Mouse (Mus musculus) embryo, embryonic 11.5 days (tissue): ENCODE data around the gene Tmem191c.

ENCODE experiments used
- DNase-seq: peaks from one replicate; pipeline ENCODE4 v3.0.0-alpha.2; 2012; ENCODE audit warnings: low read depth, low spot score

The Tmem191c gene

DNA sequence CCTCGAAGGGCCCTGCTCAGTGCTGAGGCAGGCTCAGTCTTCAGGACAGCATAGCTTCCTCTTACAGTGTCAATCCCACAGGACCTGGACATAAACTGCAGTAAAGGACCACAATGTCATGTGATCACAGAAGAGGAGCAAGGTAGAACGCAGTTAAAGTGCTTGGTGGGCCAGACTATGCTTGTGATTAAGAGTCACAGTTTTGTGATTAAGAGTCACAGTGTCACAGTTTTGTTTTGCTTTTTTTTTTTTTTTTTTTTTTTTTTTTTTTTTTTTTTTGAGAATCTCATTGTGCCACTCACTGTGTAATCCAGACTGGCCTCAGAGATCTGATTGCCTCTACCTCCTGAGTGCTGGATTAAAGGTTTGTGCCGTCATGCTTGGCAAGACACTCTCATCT is 9.8 kb upstream of the Tmem191c start:
- DNase-seq: no peak

DNA sequence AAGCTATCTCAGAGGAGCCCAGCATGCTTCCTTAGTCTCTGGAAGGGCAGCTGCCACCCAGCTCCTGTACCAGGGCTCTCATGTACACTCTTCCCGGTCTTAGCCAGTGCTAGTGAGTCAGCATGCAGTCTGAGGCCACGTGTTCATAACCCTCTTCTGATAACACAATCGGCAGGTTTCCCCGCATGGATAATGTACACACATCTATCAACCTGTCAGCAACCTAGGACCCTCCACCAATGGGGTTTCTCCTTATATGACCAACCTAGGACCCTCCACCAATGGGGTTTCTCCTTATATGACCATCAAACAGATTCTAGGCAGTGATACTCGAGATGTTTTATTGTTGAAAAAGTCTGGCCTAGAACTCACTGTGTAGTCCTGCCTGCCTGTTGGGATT is 7.9 kb upstream of the Tmem191c start:
- no peak for DNase-seq

DNA sequence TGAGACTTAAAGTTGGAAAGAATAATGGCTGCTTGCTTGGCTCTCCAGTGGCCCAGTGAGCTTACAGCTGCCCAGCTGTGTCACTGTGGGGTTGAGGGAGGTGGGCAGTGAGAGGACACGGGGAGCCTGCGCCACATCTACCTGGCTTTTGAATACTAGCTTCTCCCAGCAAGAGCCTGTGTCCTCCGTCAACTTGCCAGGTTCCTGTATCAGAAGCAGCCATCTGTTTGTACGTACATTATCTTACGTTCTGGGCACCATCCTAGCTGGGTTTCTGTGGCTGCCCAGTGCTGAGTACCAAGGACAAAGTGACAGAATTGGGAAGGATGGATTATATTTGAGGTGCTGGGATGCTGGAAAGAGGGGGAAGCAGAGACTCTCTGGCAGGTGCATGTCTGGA is 6.0 kb upstream of the Tmem191c start:
- DNase-seq: no peak

DNA sequence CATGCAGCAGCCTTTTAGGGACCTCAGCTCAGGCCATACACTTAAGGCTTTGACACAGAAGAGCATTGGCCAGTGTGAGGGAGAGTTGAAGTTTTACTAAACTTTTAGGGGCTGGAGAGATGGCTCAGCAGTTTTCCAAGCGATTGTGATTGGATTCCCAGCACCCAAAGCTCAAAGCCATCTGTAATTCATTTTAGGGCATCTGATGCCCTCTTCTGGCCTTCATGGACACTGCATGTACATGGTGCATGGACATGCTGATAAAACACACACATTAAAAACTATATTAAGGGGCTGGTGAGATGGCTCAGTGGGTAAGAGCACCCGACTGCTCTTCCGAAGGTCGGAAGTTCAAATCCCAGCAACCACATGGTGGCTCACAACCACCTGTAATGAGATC is 4.8 kb upstream of the Tmem191c start:
- no peak for DNase-seq

DNA sequence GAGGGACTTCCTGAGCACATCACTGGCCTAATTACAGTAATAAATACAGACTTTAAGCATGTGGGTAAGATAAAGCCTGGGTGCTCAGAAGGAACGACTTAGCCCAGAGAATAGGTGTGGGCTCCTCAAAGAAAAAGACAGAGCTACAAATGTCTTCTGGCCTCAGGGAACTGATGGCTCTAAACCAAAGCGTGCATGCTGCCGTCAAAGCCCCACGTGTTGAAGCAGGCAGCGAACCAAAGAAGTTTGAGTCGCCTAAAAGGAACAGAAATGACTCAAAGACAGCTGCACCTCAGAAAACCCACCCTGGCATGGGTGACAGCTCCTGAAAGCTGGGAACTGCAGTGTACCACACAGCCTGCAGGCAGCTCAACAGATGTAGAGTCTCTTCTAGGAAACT is 4.0 kb upstream of the Tmem191c start:
- no peak for DNase-seq

DNA sequence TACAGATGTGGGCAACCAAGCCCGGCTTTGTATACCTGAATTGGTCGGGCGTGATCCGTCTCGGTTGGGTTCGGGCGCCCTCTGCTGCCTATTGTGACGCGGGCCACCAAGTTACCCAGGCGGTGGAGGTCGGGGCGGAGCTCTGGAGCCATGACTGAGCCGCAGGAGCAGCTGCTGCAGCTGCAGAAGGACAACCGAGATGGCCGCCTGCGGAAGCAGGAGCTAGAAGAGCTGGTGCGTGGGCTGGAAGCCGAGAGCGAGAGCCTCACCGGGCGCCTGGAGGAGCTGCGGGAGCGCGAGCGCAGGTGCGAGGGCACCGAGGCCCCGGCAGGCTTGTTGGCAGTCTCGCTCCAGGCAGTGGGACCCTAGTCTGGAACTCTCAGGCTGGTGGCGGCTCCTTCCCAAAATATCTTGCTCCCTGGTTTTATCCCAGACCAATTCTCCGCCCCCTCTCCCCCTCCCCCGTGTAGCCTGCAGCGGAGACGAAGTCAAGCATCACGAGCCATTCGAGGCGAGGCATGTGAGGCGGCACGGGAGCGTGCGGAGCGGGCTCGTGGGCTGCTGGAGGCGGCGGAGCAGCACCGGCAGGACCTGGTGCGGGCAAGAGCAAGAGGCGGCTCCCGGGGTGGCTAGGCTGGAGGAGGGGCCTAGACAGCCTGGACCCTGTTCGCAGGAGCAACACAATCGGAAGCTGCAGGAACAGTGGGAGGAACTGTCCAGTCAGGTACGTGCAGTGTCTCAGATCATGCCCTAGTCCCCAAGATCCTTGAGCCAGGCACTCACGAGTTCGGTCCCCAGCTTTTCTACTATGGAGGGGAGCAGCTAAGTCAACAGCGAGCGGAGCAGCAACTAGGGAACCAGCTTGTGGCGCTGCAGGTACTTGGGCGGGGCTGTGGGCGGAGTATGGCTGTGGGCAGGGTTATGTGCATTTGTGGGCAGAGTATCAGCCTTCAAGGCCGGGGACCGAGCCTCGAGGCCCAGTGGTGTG is 581 bp downstream of the Tmem191c start:
- DNase-seq: peak; percentile 84

DNA sequence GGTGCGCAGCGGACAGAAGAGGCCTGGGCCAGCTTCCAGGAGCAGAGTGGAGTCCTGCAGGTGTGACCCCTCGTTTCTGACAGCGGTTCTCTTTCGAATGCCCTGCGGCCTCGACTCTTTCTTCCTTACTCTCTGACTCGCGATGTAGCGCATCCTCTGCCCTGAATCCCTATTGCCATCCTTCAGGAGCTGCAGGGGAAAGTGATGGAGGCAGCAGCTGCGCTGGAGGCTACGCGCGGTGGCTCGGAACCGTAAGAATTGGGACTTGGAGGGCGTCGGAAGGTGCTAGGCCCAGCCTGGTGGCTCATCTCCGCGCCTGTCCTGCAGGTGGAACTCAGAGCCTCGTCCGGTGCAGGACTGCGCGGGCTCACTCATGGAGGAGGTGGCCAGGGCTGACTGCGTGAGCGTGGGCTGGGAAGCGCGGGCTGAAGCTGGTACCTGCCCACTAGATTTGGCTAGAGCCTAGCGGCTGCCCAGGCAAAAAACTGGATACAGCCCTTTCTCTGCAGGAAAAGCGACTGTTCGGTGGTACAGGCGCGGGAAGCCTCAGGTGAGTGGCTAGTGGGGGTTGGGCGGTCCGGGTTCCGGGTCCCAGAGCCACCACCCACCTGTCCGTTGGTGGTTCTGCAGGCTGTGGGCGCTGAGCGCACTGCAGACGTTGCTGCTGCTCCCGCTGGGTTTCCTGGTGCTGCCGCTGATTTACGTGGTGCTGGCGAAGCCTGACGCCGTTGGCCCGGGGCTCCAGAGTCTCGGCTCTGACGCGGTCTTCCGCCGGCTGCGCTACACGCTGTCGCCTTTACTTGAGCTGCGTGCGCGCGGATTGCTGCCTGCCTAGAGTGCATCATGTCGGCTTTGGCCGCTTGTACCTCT is 1.7 kb downstream of the Tmem191c start:
- DNase-seq: peak; percentile 30

DNA sequence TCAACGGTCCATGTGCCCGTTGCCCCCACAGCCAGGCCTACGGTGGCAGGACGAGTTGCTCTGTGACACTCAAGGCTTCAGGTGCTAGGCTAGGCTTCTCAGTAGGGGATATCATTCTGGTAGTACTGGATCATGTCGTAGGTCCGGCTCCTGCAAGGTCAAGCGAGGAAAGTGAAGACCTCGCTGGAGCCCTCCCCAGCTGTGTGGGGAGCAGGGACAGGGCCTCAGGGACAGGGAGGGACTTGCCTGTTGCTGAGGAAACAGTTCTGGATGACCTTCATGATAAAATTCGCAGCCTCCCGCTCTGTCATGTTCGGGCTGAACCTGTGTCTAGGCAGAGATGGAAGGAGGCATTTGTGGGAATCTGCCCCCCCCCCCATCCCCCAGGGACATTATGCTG is 4.6 kb downstream of the Tmem191c start:
- no peak for DNase-seq

DNA sequence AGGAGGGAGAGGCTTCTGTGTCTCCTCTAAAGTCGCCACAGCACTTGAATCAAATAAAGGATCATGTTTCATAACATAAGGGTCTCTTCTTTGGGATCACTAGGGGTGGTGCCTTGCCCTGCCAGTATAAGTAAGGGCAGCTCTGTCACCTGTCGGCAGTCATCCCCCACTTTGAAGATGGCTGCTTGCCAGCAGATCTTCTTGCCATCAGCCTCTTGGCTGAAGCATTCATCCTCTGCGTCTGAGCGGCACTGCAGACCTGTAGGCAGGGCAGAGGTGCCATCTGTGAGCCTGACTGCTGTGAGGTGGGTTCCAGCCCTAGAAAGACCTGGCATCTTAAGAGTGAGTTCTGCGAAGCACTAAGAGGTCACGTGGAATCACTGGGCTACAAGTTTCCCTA is 7.3 kb downstream of the Tmem191c start:
- no peak for DNase-seq

DNA sequence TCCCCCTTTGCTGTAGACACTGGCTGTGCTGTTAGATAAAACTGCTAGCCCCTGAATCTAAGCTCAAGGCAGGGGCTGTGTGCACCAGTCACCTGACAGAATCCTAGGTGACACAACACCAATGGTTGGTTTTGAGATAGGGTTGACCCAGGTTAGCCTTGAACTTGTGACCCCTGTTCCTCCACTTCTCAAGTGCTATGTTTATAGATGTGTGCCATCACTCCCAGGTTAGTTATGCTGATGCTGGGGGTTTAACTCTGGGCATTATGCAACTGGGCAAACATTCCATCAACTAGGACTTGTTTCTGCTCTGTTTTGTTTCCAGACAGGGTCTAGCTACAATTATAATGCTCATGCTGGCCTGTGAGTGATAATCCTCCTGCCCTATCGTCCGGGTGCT is 11.2 kb downstream of the Tmem191c start:
- no peak for DNase-seq

DNA sequence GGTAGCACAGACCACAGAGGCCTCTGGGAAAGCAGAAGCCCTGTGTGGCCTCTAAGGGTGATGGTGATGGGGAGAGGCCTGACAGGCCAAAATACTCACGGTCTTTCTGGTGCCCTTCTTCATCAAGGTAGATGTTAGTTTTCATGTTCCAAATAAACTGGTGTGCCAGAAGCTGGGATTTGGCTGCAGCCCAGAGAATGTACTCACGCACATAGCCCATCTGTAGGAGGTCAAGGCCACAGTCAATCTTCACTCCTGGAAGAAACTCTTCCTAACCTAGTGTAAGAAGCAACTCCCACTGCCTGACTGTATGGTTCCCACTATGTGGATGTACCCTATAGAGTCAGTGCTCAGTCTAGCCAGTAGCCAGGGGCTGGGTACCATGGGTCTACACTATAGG is 15.1 kb downstream of the Tmem191c start:
- DNase-seq: no peak

DNA sequence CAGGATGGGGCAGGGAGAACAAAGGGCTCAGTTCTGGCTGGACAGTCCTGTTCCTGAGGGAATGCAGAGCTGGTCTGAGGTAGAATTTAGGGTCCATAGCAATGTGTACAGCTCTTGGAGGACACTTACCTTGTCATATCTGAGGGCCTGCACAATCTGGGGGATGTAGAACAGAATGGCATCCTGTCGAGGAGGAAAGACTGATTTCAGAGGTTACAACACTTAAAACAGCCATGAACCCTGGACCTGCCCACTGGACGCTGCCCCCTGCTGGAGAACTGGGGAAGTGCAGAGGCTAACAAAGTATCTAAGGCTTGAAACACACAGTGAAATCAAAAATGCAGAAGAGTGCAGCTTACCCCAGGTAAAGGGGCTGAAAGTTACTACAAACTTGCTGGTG is 16.9 kb downstream of the Tmem191c start:
- peak; percentile 70 for DNase-seq

DNA sequence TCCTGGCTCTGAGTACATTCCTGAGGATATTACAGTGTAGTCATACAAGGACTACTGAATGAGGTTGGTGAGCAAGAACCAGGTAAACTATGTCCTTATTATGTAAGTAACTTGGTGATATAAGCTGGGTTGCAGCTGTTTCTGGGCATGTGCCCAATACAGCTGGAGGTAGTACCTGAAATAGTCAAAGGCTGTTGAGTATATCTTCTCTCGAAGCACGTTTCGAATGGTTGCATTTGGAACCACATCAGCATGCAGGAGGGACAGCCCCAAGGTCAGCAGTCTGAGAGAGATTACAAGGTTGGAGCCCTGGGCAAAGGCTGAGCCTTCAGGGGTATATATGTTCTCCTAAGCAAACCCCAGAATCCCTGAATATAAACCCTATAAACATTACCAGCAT is 24.9 kb downstream of the Tmem191c start:
- no peak for DNase-seq

DNA sequence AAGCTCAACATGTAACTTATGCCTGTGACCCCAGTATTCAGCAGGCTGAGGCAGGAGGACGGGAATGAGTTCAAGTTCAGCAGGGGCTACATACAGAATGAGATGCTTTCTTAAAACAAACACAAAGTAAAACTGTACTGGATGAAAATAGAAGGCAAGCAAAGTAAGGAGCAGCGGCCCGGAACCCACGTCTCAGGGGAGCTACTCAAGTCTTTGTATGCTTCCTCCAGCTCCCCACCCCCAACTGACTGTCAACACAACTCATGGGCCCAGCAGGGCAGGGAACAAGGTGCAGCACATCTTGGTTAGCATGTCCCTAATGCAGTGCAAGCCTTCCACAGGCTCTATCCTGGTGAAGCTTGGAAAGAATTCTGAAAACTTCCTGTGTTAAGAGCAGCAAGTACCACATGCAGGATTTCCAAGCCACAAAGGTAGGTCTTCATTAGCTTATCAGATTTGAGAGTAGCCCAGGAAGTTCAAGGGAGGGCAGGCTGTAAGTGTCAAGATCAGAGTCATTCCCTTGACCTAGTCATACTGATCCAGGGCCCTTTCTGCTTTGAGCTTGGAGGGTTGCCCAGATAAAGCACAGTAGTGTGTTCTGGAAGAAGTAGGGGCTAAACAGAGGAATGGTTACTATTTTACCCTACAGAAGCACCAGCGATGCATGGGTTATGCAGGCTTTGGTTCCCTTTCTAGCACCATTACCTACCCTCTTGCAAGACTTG is 27.8 kb downstream of the Tmem191c start:
- DNase-seq: no peak

DNA sequence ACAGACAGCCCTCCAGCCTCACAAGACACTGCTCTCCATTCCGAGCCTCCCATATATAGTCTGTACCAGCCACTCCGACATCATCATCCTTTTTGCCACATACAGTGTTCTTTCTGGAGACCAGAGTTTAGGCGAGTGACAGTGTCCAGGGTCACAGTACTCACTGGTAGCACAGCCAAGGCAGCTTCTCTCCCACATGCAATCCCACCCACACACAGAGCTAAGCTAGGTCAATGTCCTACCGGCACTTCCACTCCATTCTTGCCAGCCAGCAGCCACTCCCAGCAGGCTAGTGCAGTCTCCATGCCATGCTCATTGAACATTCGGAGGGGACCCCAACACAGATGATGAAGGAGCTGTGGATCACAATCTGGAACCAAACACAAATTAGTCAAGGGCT is 31.6 kb downstream of the Tmem191c start:
- no peak for DNase-seq

DNA sequence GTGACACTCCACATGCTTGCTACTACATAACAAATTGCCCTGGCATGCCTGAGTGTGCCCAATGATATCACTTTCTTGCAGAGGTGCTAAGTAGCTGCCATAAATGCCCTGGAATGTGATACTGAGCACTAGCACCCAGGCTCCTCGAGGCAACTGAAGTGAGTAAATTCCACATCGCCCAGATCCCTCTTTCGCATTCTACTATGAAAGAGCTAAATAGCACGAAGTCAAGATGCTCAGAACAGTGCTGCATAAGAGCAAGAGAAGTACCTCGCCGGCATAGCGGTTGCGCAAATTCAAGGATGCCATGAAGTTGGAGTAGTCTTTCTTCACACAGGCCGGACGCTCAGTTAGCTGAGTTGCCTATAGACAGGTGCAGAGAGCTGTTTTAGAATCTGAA is 33.2 kb downstream of the Tmem191c start:
- DNase-seq: no peak

DNA sequence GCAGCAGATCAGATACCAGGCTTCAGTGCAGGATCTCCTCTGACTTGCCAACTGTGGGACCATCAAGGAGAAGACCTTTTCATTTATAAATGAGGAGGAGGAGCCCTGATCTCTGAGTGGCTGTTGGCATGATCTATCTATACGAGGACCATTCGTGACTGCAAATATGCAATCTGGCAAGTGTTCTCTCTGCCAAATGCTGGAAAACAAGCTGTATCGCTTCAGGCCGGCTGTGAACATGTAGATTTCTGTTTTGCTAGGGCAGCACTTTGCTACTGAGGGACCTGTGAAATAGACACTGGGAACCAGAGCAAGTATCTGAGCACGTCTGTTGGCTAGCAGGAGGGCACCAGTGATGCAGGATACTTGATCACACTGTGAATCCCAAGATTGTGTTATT is 36.7 kb downstream of the Tmem191c start:
- DNase-seq: no peak

DNA sequence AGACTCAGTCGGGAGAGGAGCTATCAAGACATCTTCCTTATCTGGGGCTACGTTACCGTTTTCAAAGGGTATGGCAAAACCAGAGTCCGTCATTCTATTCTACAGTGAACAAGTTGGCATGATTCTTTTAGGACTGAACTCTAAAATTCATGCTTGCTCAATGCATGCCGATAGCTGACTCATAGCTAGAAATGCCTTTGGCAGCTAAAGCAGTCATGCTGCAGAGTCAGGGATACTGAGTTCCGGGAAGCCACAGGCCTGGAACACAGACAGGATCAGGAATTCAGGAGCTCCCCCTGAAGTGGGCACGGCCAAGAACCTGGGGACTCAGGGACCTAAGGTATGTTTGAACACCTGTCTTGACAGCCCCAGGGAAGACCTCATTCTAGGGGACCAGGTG is 40.7 kb downstream of the Tmem191c start:
- DNase-seq: no peak

DNA sequence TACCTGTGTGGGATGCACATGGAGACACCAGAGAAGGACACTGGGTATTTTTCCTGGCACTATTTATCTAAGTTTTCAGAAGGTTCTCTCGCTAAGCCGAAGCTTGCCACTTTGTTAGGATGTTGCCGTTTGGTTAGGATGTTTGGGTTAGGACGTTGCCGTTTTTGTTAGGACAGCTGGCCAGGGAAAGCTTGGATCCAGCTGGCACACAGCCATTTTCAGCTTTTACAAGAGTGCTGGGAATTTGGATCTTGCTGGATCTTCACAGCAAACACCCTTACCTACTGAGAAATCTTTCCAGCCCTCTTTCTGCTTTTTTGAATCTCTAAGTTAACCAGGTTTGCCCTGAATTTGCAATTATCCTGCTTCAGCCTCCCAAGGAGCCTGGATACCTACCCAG is 45.6 kb downstream of the Tmem191c start:
- DNase-seq: no peak

DNA sequence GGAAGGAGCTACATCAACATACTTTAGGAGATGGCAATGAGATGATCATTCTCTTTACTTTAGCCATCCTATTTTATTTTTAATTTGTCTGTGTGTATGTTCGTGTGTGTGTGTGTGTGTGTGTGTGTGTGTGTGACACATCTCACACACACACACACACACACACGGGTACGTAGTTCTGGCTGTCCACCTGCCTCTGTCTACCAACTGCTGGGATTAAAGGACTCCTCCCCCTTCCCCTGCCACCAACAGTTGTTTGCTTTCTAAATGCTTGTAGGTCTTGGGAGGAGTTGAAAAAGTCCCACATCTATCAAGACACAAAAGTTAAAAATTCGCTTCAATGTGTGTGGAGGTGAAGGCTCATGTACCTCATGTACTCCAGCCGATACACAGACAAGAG is 48.9 kb downstream of the Tmem191c start:
- no peak for DNase-seq

DNA sequence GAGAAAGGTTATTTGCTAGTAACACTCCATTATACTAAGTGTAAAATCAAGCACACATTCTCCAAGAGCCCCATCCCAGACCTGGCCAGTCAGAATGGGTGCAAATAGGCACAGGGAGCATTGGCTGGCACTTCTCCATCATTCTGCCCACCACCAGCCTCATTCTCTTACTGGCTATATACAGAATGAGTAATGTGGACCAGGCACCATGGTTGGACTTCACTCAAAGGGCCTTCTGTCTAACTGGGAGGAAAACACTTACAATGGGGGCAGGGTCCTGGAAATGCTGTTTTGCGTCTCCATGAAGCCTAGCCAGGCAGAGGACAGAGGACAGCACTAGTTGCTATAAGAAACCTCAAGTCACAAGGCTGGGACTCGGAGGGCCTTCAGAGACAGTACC is 50.2 kb downstream of the Tmem191c start:
- DNase-seq: no peak
